Mouse (Mus musculus) liver, embryonic 14.5 days (tissue): ENCODE measurements at regions not wholly inside any gene's neighbourhood (a gene's known extent, or its start where the extent isn't known, plus 50 kb on each side); places are given as distances from the start of the nearest gene placed in this dataset.

Source experiments
- ATAC-seq: fragments of 200-750 bp; cut with Nextera tagmentation; 2 replicates; pipeline ENCODE4 v1.8.0; 2017; ENCODE audit warnings: moderate number of reproducible peaks, mild to moderate bottlenecking, moderate library complexity; ENCODE audit not compliant: insufficient read depth
- DNase-seq, 3 experiments: peaks; one replicate each; pipeline ENCODE4 v3.0.0-alpha.2; 2012 to 2013; ENCODE audit warnings: low read depth in 3 of 3, low spot score in 3 of 3
- H3K27ac ChIP-seq: fragments of 300-500 bp; sonication (generic); 2 replicates; pipeline ENCODE4 v1.5.1; 2014; ENCODE audit warnings: moderate library complexity, mild to moderate bottlenecking, control low read depth, inconsistent platforms
- H3K27me3 ChIP-seq: fragments of 300-500 bp; sonication (generic); 2 replicates; pipeline ENCODE4 v1.6.1; 2014; ENCODE audit warnings: mild to moderate bottlenecking, low read length, moderate library complexity; ENCODE audit not compliant: control insufficient read depth, insufficient read depth
- H3K36me3 ChIP-seq: fragments of 300-500 bp; sonication (generic); replicated peaks from 2 replicates; pipeline ENCODE4 v1.6.1; 2014; ENCODE audit warnings: low read depth; ENCODE audit not compliant: control insufficient read depth, insufficient read depth
- H3K4me1 ChIP-seq, 2 experiments: fragments of 200-500 bp in 1 of 2; fragments of 300-500 bp in 1 of 2; sonication (generic) in 1 of 2; replicated peaks; 2 replicates each; pipeline ENCODE4 v1.6.1; 2012 to 2014; ENCODE audit warnings: antibody characterized with exemption in 1 of 2, inconsistent platforms in 1 of 2, low read length in 1 of 2; ENCODE audit not compliant: control insufficient read depth in 2 of 2, insufficient read depth in 2 of 2
- H3K4me2 ChIP-seq: fragments of 300-500 bp; sonication (generic); 2 replicates; pipeline ENCODE4 v1.6.1; 2014; ENCODE audit warnings: low read depth, mild to moderate bottlenecking, control low read depth, moderate library complexity
- H3K4me3 ChIP-seq, 2 experiments: fragments of 200-500 bp in 1 of 2; fragments of 300-500 bp in 1 of 2; sonication (generic) in 1 of 2; 2 replicates each; pipeline ENCODE4 v1.5.1; 2012 to 2014; ENCODE audit warnings: low read depth in 2 of 2, low read length in 2 of 2, mild to moderate bottlenecking in 2 of 2, control low read depth in 1 of 2, inconsistent platforms in 1 of 2, moderate library complexity in 1 of 2; ENCODE audit not compliant: insufficient read depth in 1 of 2
- H3K9ac ChIP-seq: fragments of 300-500 bp; sonication (generic); replicated peaks from 2 replicates; pipeline ENCODE4 v1.6.1; 2014; ENCODE audit warnings: mild to moderate bottlenecking, control low read depth, moderate library complexity
- H3K9me3 ChIP-seq: fragments of 300-500 bp; sonication (generic); 2 replicates; pipeline ENCODE4 v1.6.1; 2016; ENCODE audit warnings: low read length, mixed read lengths; ENCODE audit not compliant: control insufficient read depth
- CTCF ChIP-seq: IDR thresholded peaks from 2 replicates; pipeline ENCODE4 v1.5.1; 2016; ENCODE audit warnings: antibody characterized with exemption, low read depth, control low read depth
- EP300 ChIP-seq: IDR thresholded peaks from 2 replicates; pipeline ENCODE4 v1.6.1; 2016; ENCODE audit warnings: antibody characterized with exemption, low read depth
- WGBS: fragments of 180-500 bp; shearing (Covaris S2); extraction: QIAGEN DNeasy Blood & Tissue Kit; methylation state at CpG from one replicate; pipeline ENCODE4 v1.1.7; 2014; ENCODE audit not compliant: insufficient replicate concordance; 5-methylcytosine and 5-hydroxymethylcytosine counted together

DNA sequence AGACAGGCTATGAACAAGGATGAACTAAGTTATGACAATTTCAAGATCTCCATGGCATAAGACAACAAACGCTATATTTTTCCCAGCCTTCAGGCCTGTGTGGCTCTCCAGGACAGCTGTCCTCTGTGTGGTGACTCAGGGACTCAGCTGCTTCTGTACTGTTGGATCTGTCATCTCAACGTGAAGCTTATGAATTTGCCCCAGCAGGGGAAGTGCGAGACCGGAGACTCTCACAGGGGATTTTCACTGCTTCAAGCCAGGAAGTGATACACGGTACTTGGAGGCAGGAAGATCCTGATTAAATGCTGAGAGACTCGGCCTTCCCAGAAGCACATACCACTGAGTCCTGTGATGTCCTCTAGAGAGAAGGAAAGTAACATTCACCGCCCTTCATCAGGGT is 116.2 kb downstream of the Cd83 start:
- TF ChIP-seq CTCF (no peak), EP300 (no peak)
- WGBS, result 36% methylated on average over 7 of the region's 7 CpGs
- ATAC-seq (no peak), DNase-seq (no peak)
- Histone ChIP-seq H3K9ac (no peak overlapping the region), H3K9me3 (no peaks in the 10 kb centered on the region), H3K36me3 (no peaks in the 10 kb centered on the region), H3K27me3 (no peaks in the 10 kb centered on the region), H3K4me2 (no peak overlapping the region), H3K4me3 (no peak overlapping the region), H3K4me1 (no peaks in the 10 kb centered on the region; a peak in 2 of 4 replicates), H3K27ac (no peak overlapping the region)

DNA sequence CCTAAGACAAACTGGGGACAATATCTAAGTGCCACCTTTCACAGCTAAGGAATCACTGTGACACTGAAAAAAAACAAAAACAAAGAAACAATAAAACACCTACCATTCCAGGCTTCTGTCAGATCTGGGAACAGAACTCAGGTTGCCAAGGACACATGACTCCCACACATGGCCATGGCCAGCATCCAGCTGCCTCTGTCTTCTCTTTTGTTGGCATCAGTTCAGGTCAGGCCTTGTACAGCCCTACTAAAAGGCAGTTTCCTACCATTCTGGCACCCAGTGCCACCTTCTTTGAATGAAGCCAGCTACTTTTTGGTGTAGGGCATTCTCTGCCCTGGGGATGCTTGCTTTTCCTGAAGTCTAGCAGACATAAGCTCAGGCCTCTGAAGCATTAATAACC is 118.8 kb downstream of the Cd83 start:
- no peaks in the 10 kb centered on the region for H3K36me3 ChIP-seq
- no peak overlapping the region for H3K9ac ChIP-seq
- no peak overlapping the region for H3K4me3 ChIP-seq
- H3K27me3 ChIP-seq, result no peaks in the 10 kb centered on the region
- no peak for DNase-seq
- no peak overlapping the region for H3K4me2 ChIP-seq
- no peak for ATAC-seq
- H3K27ac ChIP-seq, result no peak overlapping the region
- TF ChIP-seq CTCF (no peak), EP300 (no peak)
- no peaks in the 10 kb centered on the region for H3K9me3 ChIP-seq
- peaks cover 2 to 12% of the 10 kb centered on the region in 2 experiments; a peak in 2 of 4 replicates for H3K4me1 ChIP-seq

- WGBS, result 38% methylated on average over 1 of the region's 1 CpGs
- Histone ChIP-seq H3K4me3 (no peak overlapping the region), H3K27ac (no peak overlapping the region), H3K4me1 (peaks cover 5 to 19% of the 10 kb centered on the region in 2 experiments; a peak in 3 of 4 replicates), H3K9ac (no peak overlapping the region), H3K27me3 (no peaks in the 10 kb centered on the region), H3K4me2 (no peak overlapping the region), H3K9me3 (no peaks in the 10 kb centered on the region), H3K36me3 (no peaks in the 10 kb centered on the region)
- no peak for DNase-seq
- no peak for ATAC-seq
- TF ChIP-seq CTCF, result no peak
- no peak for TF ChIP-seq EP300
These were observed 119.7 kb downstream of the Cd83 start for GRCm38 (mm10) chr13:43904291-43904690.

DNA sequence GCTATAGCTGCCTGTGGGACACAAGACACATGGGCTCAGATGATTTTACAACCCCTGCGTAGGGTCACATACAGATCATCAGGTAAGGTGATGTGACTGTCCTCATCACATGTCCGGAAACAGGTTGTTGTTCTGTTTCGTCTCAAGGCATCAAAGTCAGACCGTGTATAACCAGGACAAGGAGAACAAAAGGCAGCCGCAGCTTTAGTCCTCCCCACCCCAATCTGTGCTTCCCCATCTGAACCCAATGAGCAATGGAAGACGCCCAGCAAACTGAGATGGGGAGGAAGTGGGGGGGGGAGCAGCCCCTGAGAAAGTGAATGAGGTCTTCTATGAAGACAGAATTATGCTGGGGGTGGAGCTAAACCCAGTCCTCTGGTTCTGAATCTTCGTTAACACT is 121.7 kb downstream of the Cd83 start:
- DNase-seq, result no peak
- Histone ChIP-seq H3K27me3 (no peaks in the 10 kb centered on the region), H3K4me3 (no peak overlapping the region), H3K36me3 (no peaks in the 10 kb centered on the region), H3K4me2 (no peak overlapping the region), H3K27ac (no peak overlapping the region), H3K9me3 (no peaks in the 10 kb centered on the region), H3K9ac (no peak overlapping the region), H3K4me1 (peaks cover 5 to 19% of the 10 kb centered on the region in 2 experiments; a peak in 3 of 4 replicates)
- 42% methylated on average over 7 of the region's 7 CpGs for WGBS
- no peak for TF ChIP-seq EP300
- no peak for TF ChIP-seq CTCF
- ATAC-seq, result no peak

- Histone ChIP-seq H3K4me3 (no peak overlapping the region), H3K9me3 (no peaks in the 10 kb centered on the region), H3K27me3 (no peaks in the 10 kb centered on the region), H3K9ac (no peak overlapping the region), H3K4me2 (no peak overlapping the region), H3K27ac (no peak overlapping the region), H3K36me3 (no peaks in the 10 kb centered on the region), H3K4me1 (peaks cover 5 to 19% of the 10 kb centered on the region in 2 experiments; a peak in 3 of 4 replicates)
- 43% methylated on average over 8 of the region's 8 CpGs for WGBS
- ATAC-seq (no peak), DNase-seq (no peak)
- TF ChIP-seq EP300 (no peak), CTCF (no peak)
These were observed 122.8 kb downstream of the Cd83 start for GRCm38 (mm10) chr13:43907425-43907824.
